Mouse (Mus musculus): ENCODE data around the gene Tcn2. TPM values are rescaled to one million over a fixed set of nuclear protein-coding genes. Genes with fewer than 3 reads are reported as not detected.

Gene Tcn2
- polyA plus RNA-seq (2014; fragmentation: Nextera tagmentation; extraction: Ambion mirVana), result 11.7 and 21.2 TPM in 2 replicates

DNA sequence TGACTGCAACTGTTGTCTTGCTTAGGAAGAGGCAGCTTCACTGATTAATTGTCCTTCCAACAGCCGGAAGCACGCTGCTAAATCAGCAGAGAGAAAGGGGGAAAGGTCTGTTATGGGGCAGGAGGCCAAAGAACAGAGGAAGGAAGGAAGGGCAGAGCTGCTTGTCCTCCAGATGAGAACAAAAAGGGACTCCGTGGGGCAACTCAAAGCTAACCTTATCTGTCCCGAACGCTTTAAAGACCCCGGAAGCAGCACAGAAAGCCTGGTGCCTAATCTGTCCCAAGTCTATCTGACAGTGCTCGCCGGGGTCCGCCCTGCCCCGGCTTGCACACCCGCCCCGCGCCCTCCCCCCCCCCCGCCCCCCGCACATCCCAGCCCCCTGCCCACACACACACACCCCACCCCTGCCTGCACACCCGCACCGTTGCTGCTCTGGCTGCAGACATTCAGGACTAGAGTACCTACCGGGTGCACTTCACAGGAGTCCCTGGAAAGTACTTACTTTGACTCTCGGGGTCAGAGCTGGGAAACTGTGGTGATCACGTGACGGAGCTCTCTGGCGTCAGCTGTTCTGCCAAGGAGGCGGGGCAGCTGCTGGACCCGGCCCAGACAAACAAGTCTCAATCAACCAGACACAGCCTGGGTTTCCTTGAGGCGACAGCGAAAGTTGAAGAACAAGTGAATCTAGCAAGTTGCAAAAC is at the start of gene Tcn2:
Tcn2 (minus strand) TSS at position 649 of the 701 bp plus-strand sequence.
- Histone ChIP-seq H3K4me3 (replicated peaks; ENCODE audit: low read depth, low read length) (peak within 1 kb of the TSS; percentile 39), H3K9me3 (ENCODE audit: control insufficient read depth, low read length) (no peaks in the 10 kb centered on the region), H3K9ac (replicated peaks; ENCODE audit: low read length) (peak within 1 kb of the TSS; percentile 27; the same call in 1 of the 2 replicates), H3K4me1 (ENCODE audit: control insufficient read depth, insufficient read depth, low read length) (peaks cover 14% of the 10 kb centered on the region), H3K36me3 (ENCODE audit: control insufficient read depth, insufficient read depth, low read length) (no peaks in the 10 kb centered on the region), H3K27me3 (ENCODE audit: control insufficient read depth, insufficient read depth, low read length) (no peaks in the 10 kb centered on the region), H3K27ac (replicated peaks; ENCODE audit: low read depth, low read length) (no peak within 1 kb of the TSS), H3K4me2 (ENCODE audit: low read length) (peak within 1 kb of the TSS; percentile 59)
- DNase-seq (peak; percentile 83), ATAC-seq (ENCODE audit: low FRiP score, low TSS enrichment) (peak; percentile 62; the same call in 1 of the 2 replicates)
- under 1% methylated on average over 26 of the region's 26 CpGs for WGBS

- no peaks in the 10 kb centered on the region for H3K9me3 ChIP-seq (ENCODE audit: control insufficient read depth, low read length)
- no peak overlapping the region for H3K4me2 ChIP-seq (ENCODE audit: low read length)
- no peaks in the 10 kb centered on the region for H3K4me1 ChIP-seq (ENCODE audit: control insufficient read depth, insufficient read depth, low read length)
- peaks cover 41% of the 10 kb centered on the region for H3K36me3 ChIP-seq (ENCODE audit: control insufficient read depth, insufficient read depth, low read length)
- no peak for ATAC-seq (ENCODE audit: low FRiP score, low TSS enrichment)
- no peak overlapping the region for H3K27ac ChIP-seq (replicated peaks; ENCODE audit: low read depth, low read length)
- no peak for DNase-seq
- H3K27me3 ChIP-seq (ENCODE audit: control insufficient read depth, insufficient read depth, low read length), result no peaks in the 10 kb centered on the region
- WGBS, result 84% methylated on average over 6 of the region's 6 CpGs
- H3K9ac ChIP-seq (replicated peaks; ENCODE audit: low read length), result no peak overlapping the region
- H3K4me3 ChIP-seq (replicated peaks; ENCODE audit: low read depth, low read length), result no peak overlapping the region
Measured at GRCm38 (mm10) chr11:3981536-3981935, 49.6 kb upstream of the Tcn2 start.

- Histone ChIP-seq H3K27ac (replicated peaks; ENCODE audit: low read depth, low read length) (no peak overlapping the region), H3K9ac (replicated peaks; ENCODE audit: low read length) (no peak overlapping the region), H3K36me3 (ENCODE audit: control insufficient read depth, insufficient read depth, low read length) (peaks cover 71% of the 10 kb centered on the region), H3K4me1 (ENCODE audit: control insufficient read depth, insufficient read depth, low read length) (no peaks in the 10 kb centered on the region), H3K4me2 (ENCODE audit: low read length) (no peak overlapping the region), H3K27me3 (ENCODE audit: control insufficient read depth, insufficient read depth, low read length) (no peaks in the 10 kb centered on the region), H3K9me3 (ENCODE audit: control insufficient read depth, low read length) (no peaks in the 10 kb centered on the region), H3K4me3 (replicated peaks; ENCODE audit: low read depth, low read length) (no peak overlapping the region)
- no peak for DNase-seq
- ATAC-seq (ENCODE audit: low FRiP score, low TSS enrichment), result no peak
- 95% methylated on average over 5 of the region's 5 CpGs for WGBS
Measured at GRCm38 (mm10) chr11:3978421-3978820, 46.5 kb upstream of the Tcn2 start.

DNA sequence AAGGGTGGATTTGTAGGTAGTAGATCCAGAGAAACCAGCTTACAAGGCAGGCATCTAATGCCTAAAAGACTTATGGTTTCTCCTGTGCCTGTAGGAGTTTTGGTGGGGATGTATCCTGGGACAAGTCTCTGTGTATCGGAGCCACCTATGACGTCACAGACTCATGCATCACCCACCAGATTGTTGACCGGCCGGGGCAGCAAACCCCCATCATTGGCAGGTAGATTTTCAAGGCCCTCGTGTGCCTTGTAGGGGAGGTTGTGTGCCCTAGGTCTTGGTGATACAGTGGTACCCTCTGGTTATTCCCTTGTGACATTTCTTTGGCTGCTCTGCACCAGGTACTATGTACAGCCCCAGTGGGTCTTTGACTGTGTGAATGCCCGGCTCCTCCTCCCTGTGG is 44.7 kb upstream of the Tcn2 start, which contains the start of gene 4930556J24Rik:
4930556J24Rik (minus strand) TSS at position 101 of the 400 bp plus-strand sequence.
- Histone ChIP-seq H3K4me2 (ENCODE audit: low read length) (no peak within 1 kb of the TSS), H3K4me1 (ENCODE audit: control insufficient read depth, insufficient read depth, low read length) (no peaks in the 10 kb centered on the region), H3K27ac (replicated peaks; ENCODE audit: low read depth, low read length) (no peak within 1 kb of the TSS), H3K27me3 (ENCODE audit: control insufficient read depth, insufficient read depth, low read length) (no peaks in the 10 kb centered on the region), H3K4me3 (replicated peaks; ENCODE audit: low read depth, low read length) (no peak within 1 kb of the TSS), H3K9ac (replicated peaks; ENCODE audit: low read length) (no peak within 1 kb of the TSS), H3K9me3 (ENCODE audit: control insufficient read depth, low read length) (no peaks in the 10 kb centered on the region), H3K36me3 (ENCODE audit: control insufficient read depth, insufficient read depth, low read length) (peaks cover 88% of the 10 kb centered on the region)
- 96% methylated on average over 6 of the region's 6 CpGs for WGBS
- DNase-seq (no peak), ATAC-seq (ENCODE audit: low FRiP score, low TSS enrichment) (no peak)

- Histone ChIP-seq H3K4me2 (ENCODE audit: low read length) (no peak overlapping the region), H3K9me3 (ENCODE audit: control insufficient read depth, low read length) (no peaks in the 10 kb centered on the region), H3K9ac (replicated peaks; ENCODE audit: low read length) (no peak overlapping the region), H3K27me3 (ENCODE audit: control insufficient read depth, insufficient read depth, low read length) (no peaks in the 10 kb centered on the region), H3K27ac (replicated peaks; ENCODE audit: low read depth, low read length) (no peak overlapping the region), H3K4me1 (ENCODE audit: control insufficient read depth, insufficient read depth, low read length) (no peaks in the 10 kb centered on the region), H3K4me3 (replicated peaks; ENCODE audit: low read depth, low read length) (no peak overlapping the region), H3K36me3 (ENCODE audit: control insufficient read depth, insufficient read depth, low read length) (peaks cover 98% of the 10 kb centered on the region)
- WGBS, result 81% methylated on average over 3 of the region's 3 CpGs
- no peak for ATAC-seq (ENCODE audit: low FRiP score, low TSS enrichment)
- DNase-seq, result no peak
Measured at GRCm38 (mm10) chr11:3974311-3974710, 42.4 kb upstream of the Tcn2 start.

- DNase-seq, result no peak
Measured at GRCm38 (mm10) chr11:3973081-3973480, 41.1 kb upstream of the Tcn2 start.

DNA sequence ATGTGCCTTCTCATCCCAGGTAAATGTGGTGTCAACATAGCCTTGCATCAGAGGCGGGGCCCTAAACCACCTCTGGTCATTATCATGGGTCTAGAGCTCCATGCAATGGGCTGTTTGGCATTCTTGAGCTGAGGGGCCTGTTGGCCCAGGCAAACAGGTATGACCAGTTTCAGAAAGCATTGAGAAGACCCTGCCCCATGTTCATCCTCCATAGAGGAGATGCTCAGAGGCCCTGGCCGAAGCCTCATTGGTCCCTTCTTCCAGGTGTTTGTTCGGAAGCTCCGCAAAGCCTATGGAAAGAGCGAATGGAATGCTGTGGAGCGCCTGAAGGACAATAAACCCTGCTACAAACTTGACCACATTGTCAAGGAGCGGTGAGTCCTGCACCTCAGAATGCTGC is 38.4 kb upstream of the Tcn2 start:
- no peak for ATAC-seq (ENCODE audit: low FRiP score, low TSS enrichment)
- Histone ChIP-seq H3K4me3 (replicated peaks; ENCODE audit: low read depth, low read length) (no peak overlapping the region), H3K27ac (replicated peaks; ENCODE audit: low read depth, low read length) (no peak overlapping the region), H3K36me3 (ENCODE audit: control insufficient read depth, insufficient read depth, low read length) (peaks cover 76% of the 10 kb centered on the region), H3K9me3 (ENCODE audit: control insufficient read depth, low read length) (no peaks in the 10 kb centered on the region), H3K27me3 (ENCODE audit: control insufficient read depth, insufficient read depth, low read length) (no peaks in the 10 kb centered on the region), H3K9ac (replicated peaks; ENCODE audit: low read length) (no peak overlapping the region), H3K4me2 (ENCODE audit: low read length) (no peak overlapping the region), H3K4me1 (ENCODE audit: control insufficient read depth, insufficient read depth, low read length) (no peaks in the 10 kb centered on the region)
- no peak for DNase-seq
- 97% methylated on average over 7 of the region's 7 CpGs for WGBS

More at GRCm38 (mm10) chr11:3973081-3973480, 41.1 kb upstream of the Tcn2 start:
- no peak overlapping the region for H3K9ac ChIP-seq (replicated peaks; ENCODE audit: low read length)
- no peak overlapping the region for H3K4me3 ChIP-seq (replicated peaks; ENCODE audit: low read depth, low read length)
- peaks cover 98% of the 10 kb centered on the region for H3K36me3 ChIP-seq (ENCODE audit: control insufficient read depth, insufficient read depth, low read length)
- no peak overlapping the region for H3K27ac ChIP-seq (replicated peaks; ENCODE audit: low read depth, low read length)
- no peak for ATAC-seq (ENCODE audit: low FRiP score, low TSS enrichment)
- no peaks in the 10 kb centered on the region for H3K9me3 ChIP-seq (ENCODE audit: control insufficient read depth, low read length)
- WGBS, result 96% methylated on average over 7 of the region's 7 CpGs
- H3K4me2 ChIP-seq (ENCODE audit: low read length), result no peak overlapping the region
- no peaks in the 10 kb centered on the region for H3K4me1 ChIP-seq (ENCODE audit: control insufficient read depth, insufficient read depth, low read length)
- H3K27me3 ChIP-seq (ENCODE audit: control insufficient read depth, insufficient read depth, low read length), result no peaks in the 10 kb centered on the region

- no peaks in the 10 kb centered on the region for H3K27me3 ChIP-seq (ENCODE audit: control insufficient read depth, insufficient read depth, low read length)
- H3K27ac ChIP-seq (replicated peaks; ENCODE audit: low read depth, low read length), result no peak overlapping the region
- no peak overlapping the region for H3K4me3 ChIP-seq (replicated peaks; ENCODE audit: low read depth, low read length)
- no peak for ATAC-seq (ENCODE audit: low FRiP score, low TSS enrichment)
- H3K9me3 ChIP-seq (ENCODE audit: control insufficient read depth, low read length), result no peaks in the 10 kb centered on the region
- WGBS, result 94% methylated on average over 3 of the region's 3 CpGs
- H3K4me1 ChIP-seq (ENCODE audit: control insufficient read depth, insufficient read depth, low read length), result peaks cover 3% of the 10 kb centered on the region
- H3K9ac ChIP-seq (replicated peaks; ENCODE audit: low read length), result no peak overlapping the region
- no peak overlapping the region for H3K4me2 ChIP-seq (ENCODE audit: low read length)
- DNase-seq, result no peak
- peaks cover 72% of the 10 kb centered on the region for H3K36me3 ChIP-seq (ENCODE audit: control insufficient read depth, insufficient read depth, low read length)
Measured at GRCm38 (mm10) chr11:3969837-3970236, 37.9 kb upstream of the Tcn2 start.

Measured in midbrain, embryonic 14.5 days (tissue).